Mouse (Mus musculus) neutrophil, adult 5-6 weeks (primary cell): ENCODE data around the gene Ypel2. TPM values are rescaled to one million over a fixed set of nuclear protein-coding genes. Genes with fewer than 3 reads are reported as not detected.
"Not testable (repeated sequence)": the region's sequence is repeated elsewhere in the genome, so short reads cannot be mapped to it uniquely, and the experiment has no call there.

Experiments
- ATAC-seq: fragments of 151-379, 151-347 bp; 2 replicates; pipeline ENCODE4 v1.8.0; 2017; ENCODE audit warnings: mild to moderate bottlenecking, moderate TSS enrichment; ENCODE audit not compliant: insufficient number of reproducible peaks, poor library complexity, low FRiP score, severe bottlenecking; ENCODE audit errors: extremely low read depth
- total RNA-seq: library from RNA; stranded (forward); fragments of 200-1000 nt; gene quantifications from 2 replicates; pipeline ENCODE4 v1.2.3, GENCODE M21; 2017

Ypel2 gene
- 2.8 and 4.1 TPM in 2 replicates for total RNA-seq

- ATAC-seq = peak; percentile 87
Measured at GRCm38 (mm10) chr11:86993041-86994037, at the start of gene Ypel2. TSS of gene Ypel2 (minus strand) at chr11:86993707.

- ATAC-seq = no peak
Measured at GRCm38 (mm10) chr11:87043052-87043451, 49.5 kb upstream of the Ypel2 start.

GRCm38 (mm10) chr11:87039307-87039963 is 45.9 kb upstream of the Ypel2 start:
- ATAC-seq = 0 out of 2 replicates have a peak, but pooled peaks have one; percentile 16

GRCm38 (mm10) chr11:87036180-87036579 is 42.7 kb upstream of the Ypel2 start:
- no peak for ATAC-seq

GRCm38 (mm10) chr11:87028212-87028611 is 34.7 kb upstream of the Ypel2 start:
- ATAC-seq = no peak

GRCm38 (mm10) chr11:87026096-87026875 is 32.8 kb upstream of the Ypel2 start:
- no peak for ATAC-seq

GRCm38 (mm10) chr11:87025351-87025750 is 31.8 kb upstream of the Ypel2 start:
- ATAC-seq = no peak

- not testable (repeated sequence) for ATAC-seq
Measured at GRCm38 (mm10) chr11:87023240-87023639, 29.7 kb upstream of the Ypel2 start.

- no peak for ATAC-seq
Measured at GRCm38 (mm10) chr11:87022765-87023164, 29.3 kb upstream of the Ypel2 start.

- ATAC-seq = no peak
Measured at GRCm38 (mm10) chr11:87021551-87021950, 28.0 kb upstream of the Ypel2 start.

GRCm38 (mm10) chr11:87020449-87020848 is 26.9 kb upstream of the Ypel2 start:
- no peak for ATAC-seq

- ATAC-seq = no peak
Measured at GRCm38 (mm10) chr11:87019431-87019830, 25.9 kb upstream of the Ypel2 start.

GRCm38 (mm10) chr11:87018081-87018480 is 24.6 kb upstream of the Ypel2 start:
- ATAC-seq = no peak

GRCm38 (mm10) chr11:87015691-87016090 is 22.2 kb upstream of the Ypel2 start:
- ATAC-seq = no peak

- peak; percentile 56 for ATAC-seq
Measured at GRCm38 (mm10) chr11:87010476-87010875, 17.0 kb upstream of the Ypel2 start.

- no peak for ATAC-seq
Measured at GRCm38 (mm10) chr11:87007371-87007770, 13.9 kb upstream of the Ypel2 start.

- ATAC-seq = no peak
Measured at GRCm38 (mm10) chr11:87004960-87005755, 11.7 kb upstream of the Ypel2 start.

GRCm38 (mm10) chr11:87002078-87002829 is 8.7 kb upstream of the Ypel2 start:
- no peak for ATAC-seq
